Mouse (Mus musculus): Measurements from ENCODE around the gene Tmem121. TPM values are rescaled to one million over a fixed set of nuclear protein-coding genes. Genes with fewer than 3 reads are reported as not detected.

The Tmem121 gene
- total RNA-seq, 2 experiments from 2014 or later: 0.33 to 0.47 TPM

Other genes with a start within 250 kb of the Tmem121 start
- gene Nudt14, start 243.8 kb upstream of the Tmem121 start, total RNA-seq (2021): 10 to 100 TPM; 14.8 to 17.5 TPM
- gene Btbd6, start 209.4 kb upstream of the Tmem121 start, total RNA-seq (2021): 10 to 100 TPM in 1 of 2 experiments, 1 to 10 TPM in 1; 7.3 to 10.2 TPM
- gene Brf1, start 185.2 kb upstream of the Tmem121 start, total RNA-seq (2021): 10 to 100 TPM; 21.4 to 22.7 TPM
- 10 to 100 TPM; 31.9 to 41.4 TPM for gene Pacs2, start 171.4 kb upstream of the Tmem121 start, total RNA-seq (2021)
- under 1 TPM in 1 of 2 experiments, not detected in 1; 0.27 TPM for gene Tex22, start 111.4 kb upstream of the Tmem121 start, total RNA-seq (2021)
- gene Mta1, start 87.7 kb upstream of the Tmem121 start, total RNA-seq (2021): 10 to 100 TPM; 34.6 to 35.4 TPM
- 10 to 100 TPM; 82.5 to 84.7 TPM for gene Crip2, start 45.7 kb upstream of the Tmem121 start, total RNA-seq (2021)
- gene Crip1, start 39.6 kb upstream of the Tmem121 start, total RNA-seq (2021): 100 to 1,000 TPM; 115 to 139 TPM
- 1 to 10 TPM in 1 of 2 experiments, under 1 TPM in 1; 0.69 to 1.6 TPM for gene Tedc1, start 29.5 kb upstream of the Tmem121 start, total RNA-seq (2021)

Measured in gastrocnemius, postnatal 14 days (tissue).